Mouse (Mus musculus): Measurements from ENCODE around the gene Hs1bp3. TPM values are rescaled to one million over a fixed set of nuclear protein-coding genes. Genes with fewer than 3 reads are reported as not detected.
A peak's percentile ranks its signal among the peaks of the same experiment; 100 is the strongest.

Gene Hs1bp3
- polyA plus RNA-seq, 1 experiment from 2014 or later = 11.3 TPM

GRCm38 (mm10) chr12:8355011-8355410, 41.8 kb downstream of the Hs1bp3 start:
- ATAC-seq (ENCODE audit: low FRiP score, low read depth) = no peak
- H3K4me1 ChIP-seq = no peaks in the 10 kb centered on the region
- 92% methylated on average over 4 of the region's 4 CpGs for WGBS
- no peaks in the 10 kb centered on the region for H3K27me3 ChIP-seq
- H3K4me2 ChIP-seq (replicated peaks) = no peak overlapping the region
- no peaks in the 10 kb centered on the region for H3K36me3 ChIP-seq
- H3K9me3 ChIP-seq = no peaks in the 10 kb centered on the region
- no peak overlapping the region for H3K27ac ChIP-seq (replicated peaks)
- no peak overlapping the region for H3K4me3 ChIP-seq
- H3K9ac ChIP-seq (replicated peaks) = no peak overlapping the region

GRCm38 (mm10) chr12:8357449-8357848, 44.2 kb downstream of the Hs1bp3 start:
- ATAC-seq (ENCODE audit: low FRiP score, low read depth) = no peak
- H3K9ac ChIP-seq (replicated peaks) = no peak overlapping the region
- no peaks in the 10 kb centered on the region for H3K27me3 ChIP-seq
- H3K36me3 ChIP-seq = no peaks in the 10 kb centered on the region
- H3K4me3 ChIP-seq = no peak overlapping the region
- H3K4me2 ChIP-seq (replicated peaks) = no peak overlapping the region
- H3K4me1 ChIP-seq = no peaks in the 10 kb centered on the region
- 68% methylated on average over 5 of the region's 5 CpGs for WGBS
- no peak overlapping the region for H3K27ac ChIP-seq (replicated peaks)
- no peaks in the 10 kb centered on the region for H3K9me3 ChIP-seq

DNA sequence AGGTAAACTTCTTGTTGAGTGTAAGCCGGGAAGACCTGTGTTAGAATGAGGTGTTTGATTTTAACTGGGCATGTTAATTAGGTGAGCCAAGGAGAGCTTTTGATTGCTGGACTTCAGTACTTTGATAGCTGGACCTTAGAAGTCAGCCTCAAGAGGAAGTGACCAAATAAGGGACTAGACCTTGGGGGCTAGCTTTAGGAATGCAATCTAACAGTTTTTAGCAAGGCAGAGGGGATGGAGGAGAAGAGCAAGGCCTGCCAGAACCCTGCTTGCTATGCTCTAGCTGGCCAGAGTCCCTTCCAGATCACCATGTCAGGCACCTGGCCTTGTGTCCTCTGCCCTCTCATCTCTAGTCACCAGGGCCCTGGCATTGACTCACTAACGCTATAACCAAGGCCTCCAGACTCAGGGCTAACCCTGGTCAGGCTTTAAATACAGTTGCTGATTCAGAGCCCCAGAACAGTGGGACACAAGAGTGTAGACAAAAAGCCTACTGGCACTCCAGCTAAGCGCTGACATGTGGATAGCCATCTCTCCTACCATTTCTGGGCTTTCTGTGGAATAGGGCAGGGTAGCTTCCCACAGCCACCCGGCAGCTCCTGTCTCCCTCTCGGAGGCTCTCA, 45.2 kb downstream of the Hs1bp3 start:
- no peak overlapping the region for H3K4me2 ChIP-seq (replicated peaks)
- no peak overlapping the region for H3K4me3 ChIP-seq
- WGBS = 82% methylated on average over 5 of the region's 5 CpGs
- no peak overlapping the region for H3K9ac ChIP-seq (replicated peaks)
- no peaks in the 10 kb centered on the region for H3K27me3 ChIP-seq
- H3K27ac ChIP-seq (replicated peaks) = no peak overlapping the region
- no peak for ATAC-seq (ENCODE audit: low FRiP score, low read depth)
- H3K36me3 ChIP-seq = no peaks in the 10 kb centered on the region
- H3K4me1 ChIP-seq = no peaks in the 10 kb centered on the region
- no peaks in the 10 kb centered on the region for H3K9me3 ChIP-seq

DNA sequence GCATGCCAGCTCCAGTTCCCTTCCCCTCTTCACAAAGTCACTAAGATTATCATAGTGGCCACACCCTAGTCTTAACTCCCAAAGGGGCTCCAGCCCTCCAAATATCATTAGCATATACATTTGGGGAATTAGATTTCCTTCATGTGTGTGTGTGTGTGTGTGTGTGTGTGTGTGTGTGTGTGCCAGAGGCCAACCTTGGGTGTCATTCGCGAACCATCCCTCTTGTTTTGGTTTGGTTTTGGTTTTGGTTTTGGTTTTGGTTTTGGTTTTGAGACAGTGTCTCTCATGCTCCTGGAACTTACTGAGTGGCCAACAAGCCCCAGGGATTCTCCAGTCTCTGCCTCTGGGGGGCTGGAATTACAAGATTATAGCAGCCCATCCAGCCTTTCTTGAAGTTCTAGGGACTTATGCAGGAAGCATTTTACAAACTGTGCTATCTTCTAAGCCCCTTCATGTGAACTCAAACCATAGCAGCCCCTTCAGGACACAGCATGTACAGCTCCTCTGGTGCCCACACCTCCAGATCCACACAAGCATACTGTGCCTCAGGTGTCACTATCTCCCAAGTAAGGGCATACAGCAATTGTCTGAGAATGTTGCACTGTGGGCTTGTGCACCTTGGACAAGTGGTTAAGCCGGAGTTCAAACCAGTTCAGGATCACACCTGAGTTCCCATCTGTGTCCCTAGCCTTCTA, 46.3 kb downstream of the Hs1bp3 start:
- Histone ChIP-seq H3K27me3 (no peaks in the 10 kb centered on the region), H3K9ac (replicated peaks) (no peak overlapping the region), H3K9me3 (no peaks in the 10 kb centered on the region), H3K4me3 (no peak overlapping the region), H3K36me3 (no peaks in the 10 kb centered on the region), H3K4me2 (replicated peaks) (no peak overlapping the region), H3K27ac (replicated peaks) (no peak overlapping the region), H3K4me1 (peaks cover 9% of the 10 kb centered on the region)
- no peak for ATAC-seq (ENCODE audit: low FRiP score, low read depth)
- 98% methylated on average over 3 of the region's 3 CpGs for WGBS

- H3K4me3 ChIP-seq = no peak overlapping the region
- peaks cover 17% of the 10 kb centered on the region for H3K4me1 ChIP-seq
- no peaks in the 10 kb centered on the region for H3K9me3 ChIP-seq
- H3K9ac ChIP-seq (replicated peaks) = no peak overlapping the region
- H3K36me3 ChIP-seq = no peaks in the 10 kb centered on the region
- H3K4me2 ChIP-seq (replicated peaks) = no peak overlapping the region
- no peak for ATAC-seq (ENCODE audit: low FRiP score, low read depth)
- H3K27me3 ChIP-seq = no peaks in the 10 kb centered on the region
- H3K27ac ChIP-seq (replicated peaks) = no peak overlapping the region
- WGBS = 79% methylated on average over 5 of the region's 5 CpGs
These were observed 48.6 kb downstream of the Hs1bp3 start for GRCm38 (mm10) chr12:8361866-8362265.

- Histone ChIP-seq H3K27me3 (no peaks in the 10 kb centered on the region), H3K36me3 (no peaks in the 10 kb centered on the region), H3K4me2 (replicated peaks) (no peak overlapping the region), H3K9ac (replicated peaks) (no peak overlapping the region), H3K9me3 (no peaks in the 10 kb centered on the region), H3K27ac (replicated peaks) (no peak overlapping the region), H3K4me1 (peaks cover 17% of the 10 kb centered on the region), H3K4me3 (no peak overlapping the region)
- no peak for ATAC-seq (ENCODE audit: low FRiP score, low read depth)
- 88% methylated on average over 7 of the region's 7 CpGs for WGBS
These were observed 49.2 kb downstream of the Hs1bp3 start for GRCm38 (mm10) chr12:8362400-8362799.

GRCm38 (mm10) chr12:8364321-8364838, 51.1 kb downstream of the Hs1bp3 start:
- Histone ChIP-seq H3K4me3 (no peak overlapping the region), H3K9ac (replicated peaks) (no peak overlapping the region), H3K4me2 (replicated peaks) (0 out of 2 replicates have a peak overlapping the region, but pooled peaks have one; percentile 3), H3K36me3 (no peaks in the 10 kb centered on the region), H3K9me3 (no peaks in the 10 kb centered on the region), H3K27ac (replicated peaks) (peak overlapping the region; percentile 54), H3K4me1 (peaks cover 17% of the 10 kb centered on the region), H3K27me3 (no peaks in the 10 kb centered on the region)
- WGBS = 6% methylated on average over 6 of the region's 6 CpGs
- peak; percentile 88 for ATAC-seq (ENCODE audit: low FRiP score, low read depth)

DNA sequence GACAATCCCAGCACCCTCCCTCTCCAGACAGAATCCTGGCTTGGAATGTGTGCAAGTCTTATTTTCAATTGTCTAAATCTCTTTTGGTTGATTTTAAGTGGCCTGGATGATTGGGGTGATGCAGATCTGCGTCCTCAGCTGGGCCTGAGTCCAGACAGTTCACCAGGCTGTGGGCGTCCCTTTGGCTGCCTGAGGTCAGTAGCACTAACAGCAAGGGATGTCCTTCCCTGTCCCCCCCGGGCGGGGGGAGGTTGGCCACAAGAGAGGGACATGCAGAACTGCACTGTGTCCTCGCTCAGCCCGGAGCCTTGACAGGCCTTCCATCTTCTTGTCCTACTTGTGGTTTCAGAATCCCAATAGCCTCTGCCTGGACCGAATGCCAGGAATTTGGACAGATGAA, 52.1 kb downstream of the Hs1bp3 start:
- no peaks in the 10 kb centered on the region for H3K27me3 ChIP-seq
- H3K27ac ChIP-seq (replicated peaks) = no peak overlapping the region
- H3K4me1 ChIP-seq = peaks cover 17% of the 10 kb centered on the region
- H3K9me3 ChIP-seq = no peaks in the 10 kb centered on the region
- H3K9ac ChIP-seq (replicated peaks) = no peak overlapping the region
- ATAC-seq (ENCODE audit: low FRiP score, low read depth) = 0 out of 2 replicates have a peak, but pooled peaks have one; percentile 21
- H3K36me3 ChIP-seq = no peaks in the 10 kb centered on the region
- no peak overlapping the region for H3K4me3 ChIP-seq
- WGBS = 45% methylated on average over 7 of the region's 7 CpGs
- no peak overlapping the region for H3K4me2 ChIP-seq (replicated peaks)

DNA sequence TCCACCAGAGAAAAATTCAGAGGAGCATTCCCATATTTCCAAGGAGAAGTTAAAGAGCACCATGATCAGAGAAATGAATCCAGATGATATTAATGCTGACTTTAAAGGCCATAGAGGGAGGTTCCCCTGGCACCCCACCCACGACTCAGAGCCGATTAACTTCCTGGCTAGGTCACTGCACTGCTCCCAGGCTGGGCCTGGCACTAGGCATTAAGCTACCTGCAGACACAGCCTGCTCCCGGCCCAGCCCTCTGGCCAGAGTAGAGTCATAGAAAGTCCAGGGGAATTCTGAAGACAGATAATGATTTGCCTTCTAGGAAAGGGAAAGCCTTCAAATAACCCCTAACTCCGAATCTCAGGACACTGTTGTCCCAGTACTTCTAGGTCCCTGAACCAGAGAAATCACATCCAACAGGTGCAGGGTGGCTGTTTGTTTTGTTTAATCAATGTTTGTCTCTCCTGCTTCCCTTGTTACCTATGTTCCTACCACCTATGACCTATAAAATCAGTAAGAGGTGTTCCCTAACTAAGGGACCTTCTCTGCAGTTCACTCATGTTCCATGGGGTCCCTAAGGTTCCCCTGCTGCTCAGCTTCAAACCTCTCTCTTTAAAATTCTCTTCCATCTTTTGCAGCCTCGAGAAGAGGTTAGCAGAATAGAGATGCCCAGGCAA, 52.8 kb downstream of the Hs1bp3 start:
- Histone ChIP-seq H3K9ac (replicated peaks) (no peak overlapping the region), H3K9me3 (no peaks in the 10 kb centered on the region), H3K4me1 (peaks cover 17% of the 10 kb centered on the region), H3K27me3 (no peaks in the 10 kb centered on the region), H3K27ac (replicated peaks) (no peak overlapping the region), H3K4me2 (replicated peaks) (no peak overlapping the region), H3K36me3 (no peaks in the 10 kb centered on the region), H3K4me3 (no peak overlapping the region)
- ATAC-seq (ENCODE audit: low FRiP score, low read depth) = no peak
- WGBS = 76% methylated on average over 5 of the region's 5 CpGs

DNA sequence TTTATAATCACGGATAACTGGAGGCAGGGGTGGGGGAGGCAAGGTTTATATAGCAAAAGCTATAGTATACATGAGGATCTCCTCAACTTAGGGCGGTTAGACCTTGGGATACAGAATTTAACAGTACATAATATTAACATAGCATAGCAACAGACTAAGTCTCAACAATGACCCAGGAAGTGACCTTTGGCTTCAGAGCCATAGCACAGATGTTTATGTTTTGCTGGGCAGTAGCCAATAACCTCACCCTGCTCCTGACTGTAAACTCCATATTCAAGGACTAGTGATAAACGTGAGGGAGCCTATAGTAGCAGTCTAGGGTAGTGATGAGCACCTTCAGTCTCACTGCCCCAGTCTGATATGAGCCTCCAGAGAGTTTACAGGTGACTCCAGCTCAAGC, 53.5 kb downstream of the Hs1bp3 start:
- Histone ChIP-seq H3K9me3 (no peaks in the 10 kb centered on the region), H3K27ac (replicated peaks) (no peak overlapping the region), H3K9ac (replicated peaks) (no peak overlapping the region), H3K4me2 (replicated peaks) (no peak overlapping the region), H3K4me1 (peaks cover 17% of the 10 kb centered on the region), H3K27me3 (no peaks in the 10 kb centered on the region), H3K4me3 (no peak overlapping the region), H3K36me3 (no peaks in the 10 kb centered on the region)
- WGBS = 66% methylated on average over 3 of the region's 3 CpGs
- ATAC-seq (ENCODE audit: low FRiP score, low read depth) = no peak

DNA sequence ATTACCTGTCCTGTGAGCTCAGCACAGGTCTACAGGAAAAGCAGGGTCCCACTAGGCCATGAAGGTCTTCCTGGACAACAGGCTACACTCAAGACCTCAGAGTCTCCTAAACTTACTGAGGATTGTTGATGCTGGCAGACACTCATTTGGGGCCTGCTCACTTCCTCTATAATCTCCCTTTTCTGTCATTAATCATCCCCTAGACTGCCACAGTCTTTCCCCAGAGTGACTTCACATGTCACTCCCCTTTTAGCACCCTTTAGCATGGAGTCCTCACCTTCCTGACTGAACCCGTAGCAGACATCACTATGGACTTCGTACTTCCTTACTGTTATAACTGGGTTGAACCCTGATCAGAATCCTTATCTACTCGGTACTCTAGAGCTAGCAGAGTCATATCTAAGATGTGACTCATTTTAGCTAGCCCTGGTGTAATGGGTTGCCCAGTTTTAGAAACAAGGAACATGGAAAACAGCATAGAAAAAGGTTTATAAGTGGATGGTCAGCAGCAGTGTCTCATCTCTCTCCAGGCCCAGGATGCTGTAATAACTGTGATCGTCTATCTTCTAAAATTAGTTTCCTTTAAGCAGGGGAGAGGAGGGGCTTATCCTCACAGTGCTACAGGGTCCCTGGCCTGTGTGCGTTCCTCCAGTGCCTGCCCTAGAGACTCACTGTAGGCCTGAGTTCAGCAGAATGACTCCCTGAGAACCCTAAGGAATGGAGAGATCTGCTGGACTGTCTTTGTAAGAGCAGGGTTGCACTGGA, 58.7 kb downstream of the Hs1bp3 start:
- H3K27me3 ChIP-seq = no peaks in the 10 kb centered on the region
- no peaks in the 10 kb centered on the region for H3K36me3 ChIP-seq
- no peak overlapping the region for H3K4me3 ChIP-seq
- H3K4me2 ChIP-seq (replicated peaks) = no peak overlapping the region
- H3K9me3 ChIP-seq = no peaks in the 10 kb centered on the region
- 86% methylated on average over 5 of the region's 5 CpGs for WGBS
- no peak overlapping the region for H3K27ac ChIP-seq (replicated peaks)
- no peak for ATAC-seq (ENCODE audit: low FRiP score, low read depth)
- no peak overlapping the region for H3K9ac ChIP-seq (replicated peaks)
- no peaks in the 10 kb centered on the region for H3K4me1 ChIP-seq
